Mouse (Mus musculus) induced T-regulatory cell, adult 2 months (primary cell): ENCODE measurements around the gene Pum2.

ENCODE experiments used
- DNase-seq: peaks from one replicate; pipeline ENCODE4 v3.0.0-alpha.2; 2012; ENCODE audit warnings: low read depth

The Pum2 gene

GRCm38 (mm10) chr12:8669421-8669820, 4.5 kb upstream of the Pum2 start:
- DNase-seq, result no peak

- DNase-seq, result no peak
Measured at GRCm38 (mm10) chr12:8669846-8670245, 4.1 kb upstream of the Pum2 start.

GRCm38 (mm10) chr12:8673121-8673973, 587 bp upstream of the Pum2 start:
- DNase-seq, result no peak

GRCm38 (mm10) chr12:8674377-8674864, 487 bp downstream of the Pum2 start:
- peak; percentile 75 for DNase-seq

GRCm38 (mm10) chr12:8674891-8675341, 982 bp downstream of the Pum2 start:
- DNase-seq, result peak; percentile 62

- DNase-seq, result no peak
Measured at GRCm38 (mm10) chr12:8675361-8675760, 1.4 kb downstream of the Pum2 start.

- peak; percentile 32 for DNase-seq
Measured at GRCm38 (mm10) chr12:8676341-8676740, 2.4 kb downstream of the Pum2 start.

GRCm38 (mm10) chr12:8677926-8678325, 4.0 kb downstream of the Pum2 start:
- DNase-seq, result no peak

GRCm38 (mm10) chr12:8684200-8684599, 10.3 kb downstream of the Pum2 start:
- DNase-seq, result no peak

- DNase-seq, result no peak
Measured at GRCm38 (mm10) chr12:8685036-8685435, 11.1 kb downstream of the Pum2 start.

GRCm38 (mm10) chr12:8689882-8690281, 15.9 kb downstream of the Pum2 start:
- peak; percentile 25 for DNase-seq

GRCm38 (mm10) chr12:8698895-8699294, 25.0 kb downstream of the Pum2 start:
- DNase-seq, result peak; percentile 67

- no peak for DNase-seq
Measured at GRCm38 (mm10) chr12:8703988-8704387, 30.1 kb downstream of the Pum2 start.

- DNase-seq, result no peak
Measured at GRCm38 (mm10) chr12:8708876-8709275, 34.9 kb downstream of the Pum2 start.

GRCm38 (mm10) chr12:8712665-8713064, 38.7 kb downstream of the Pum2 start:
- DNase-seq, result peak; percentile 24

- DNase-seq, result no peak
Measured at GRCm38 (mm10) chr12:8716093-8716492, 42.2 kb downstream of the Pum2 start.

GRCm38 (mm10) chr12:8726890-8727289, 53.0 kb downstream of the Pum2 start:
- DNase-seq, result no peak

GRCm38 (mm10) chr12:8728739-8729138, 54.8 kb downstream of the Pum2 start:
- DNase-seq, result no peak

- DNase-seq, result no peak
Measured at GRCm38 (mm10) chr12:8753654-8754053, 79.7 kb downstream of the Pum2 start.

- no peak for DNase-seq
Measured at GRCm38 (mm10) chr12:8754116-8754515, 80.2 kb downstream of the Pum2 start.

GRCm38 (mm10) chr12:8758029-8758428, 84.1 kb downstream of the Pum2 start:
- no peak for DNase-seq

GRCm38 (mm10) chr12:8759115-8759514, 85.2 kb downstream of the Pum2 start:
- DNase-seq, result no peak

GRCm38 (mm10) chr12:8759779-8760178, 85.8 kb downstream of the Pum2 start:
- DNase-seq, result no peak

GRCm38 (mm10) chr12:8760561-8760960, 86.6 kb downstream of the Pum2 start:
- no peak for DNase-seq
